Mouse (Mus musculus) erythroblast, embryonic 14.5 days (primary cell): ENCODE data around the gene Wls. TPM values are rescaled to one million over a fixed set of nuclear protein-coding genes. Genes with fewer than 3 reads are reported as not detected.

Source experiments
- H3K27me3 ChIP-seq: 2 replicates; pipeline ENCODE4 v1.6.1; 2012; ENCODE audit warnings: inconsistent platforms; ENCODE audit not compliant: control insufficient read depth
- H3K36me3 ChIP-seq: 2 replicates; pipeline ENCODE4 v1.6.1; 2012; ENCODE audit warnings: mild to moderate bottlenecking, inconsistent platforms; ENCODE audit not compliant: control insufficient read depth
- H3K4me1 ChIP-seq: 2 replicates; pipeline ENCODE4 v1.6.1; 2012; ENCODE audit warnings: inconsistent platforms; ENCODE audit not compliant: control insufficient read depth
- H3K4me3 ChIP-seq: replicated peaks from 2 replicates; pipeline ENCODE3; 2012; ENCODE audit warnings: moderate library complexity, mild to moderate bottlenecking, inconsistent platforms
- H3K9me3 ChIP-seq: 2 replicates; pipeline ENCODE4 v1.6.1; 2012; ENCODE audit warnings: low read length, inconsistent platforms, mixed read lengths; ENCODE audit not compliant: control insufficient read depth
- GATA1 ChIP-seq: IDR thresholded peaks from 2 replicates; pipeline ENCODE4 v1.6.1; 2012; ENCODE audit warnings: low read length, inconsistent platforms, mixed read lengths
- TAL1 ChIP-seq: IDR thresholded peaks from 3 replicates; pipeline ENCODE4 v1.6.1; 2012; ENCODE audit warnings: low read length, inconsistent platforms, mixed read lengths
- polyA plus RNA-seq: library from polyadenylated mRNA; stranded (reverse); fragments of >175 nt; gene quantifications from 2 replicates; pipeline ENCODE4 v1.2.3, GENCODE M21; 2012

Gene Wls
- 0.01 and 0.02 TPM in 2 replicates for polyA plus RNA-seq

DNA sequence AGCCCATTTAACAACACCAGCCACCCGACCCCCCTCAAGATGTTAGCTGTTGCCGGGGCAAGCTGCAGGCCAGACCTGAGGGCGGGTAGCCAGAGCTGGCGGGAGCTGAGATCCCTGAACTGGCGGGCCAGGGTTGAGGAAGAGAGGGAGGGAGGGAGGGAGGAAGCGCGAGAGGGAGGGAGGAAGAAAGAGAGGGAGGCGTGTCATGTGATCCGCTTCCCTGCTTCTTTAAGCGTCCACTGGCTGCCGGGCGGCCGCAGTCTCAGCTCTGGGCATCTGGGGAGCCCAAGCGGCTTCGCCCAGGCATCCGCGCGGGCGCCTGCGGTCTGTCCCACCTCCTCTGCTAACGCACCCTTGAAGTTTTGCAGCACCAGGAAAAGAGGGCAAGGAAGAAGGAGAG is at the start of gene Wls:
Gene Wls (plus strand): TSS at position 192 of the 400 bp plus-strand sequence.
- peak within 1 kb of the TSS; percentile 59 for H3K4me3 ChIP-seq

GRCm38 (mm10) chr3:159789781-159790180 is 49.7 kb upstream of the Wls start:
- no peaks in the 10 kb centered on the region for H3K9me3 ChIP-seq
- no peaks in the 10 kb centered on the region for H3K36me3 ChIP-seq
- H3K4me1 ChIP-seq = no peaks in the 10 kb centered on the region
- no peaks in the 10 kb centered on the region for H3K27me3 ChIP-seq
- no peak for TF ChIP-seq GATA1
- no peak for TF ChIP-seq TAL1
- H3K4me3 ChIP-seq = no peak overlapping the region

More for the DNA sequence above, at the start of gene Wls:
- Histone ChIP-seq H3K27me3 (peaks cover 24% of the 10 kb centered on the region), H3K4me1 (peaks cover 11% of the 10 kb centered on the region), H3K9me3 (no peaks in the 10 kb centered on the region), H3K36me3 (no peaks in the 10 kb centered on the region)
- TF ChIP-seq TAL1 (no peak), GATA1 (no peak)

DNA sequence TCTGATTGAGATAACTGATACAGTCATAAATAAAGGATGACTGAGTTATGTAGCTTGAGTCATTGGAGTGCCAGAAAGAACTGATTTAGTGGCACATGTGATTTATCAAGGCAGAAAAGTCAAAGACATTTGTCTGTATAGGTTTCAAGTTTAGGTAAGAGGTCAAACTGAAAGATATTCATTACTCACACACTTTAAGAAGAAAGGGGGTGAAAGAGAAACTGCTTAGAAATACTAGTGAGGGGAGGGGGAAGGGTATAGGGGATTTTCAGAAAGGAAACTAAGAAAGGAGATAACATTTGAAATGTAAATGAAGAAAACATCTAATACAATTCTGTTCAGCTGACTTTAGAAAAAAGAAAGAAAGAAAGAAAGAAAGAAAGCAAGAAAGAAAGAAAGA is 7.9 kb upstream of the Wls start:
- Histone ChIP-seq H3K4me3 (no peak overlapping the region), H3K36me3 (no peaks in the 10 kb centered on the region), H3K27me3 (no peaks in the 10 kb centered on the region), H3K4me1 (no peaks in the 10 kb centered on the region), H3K9me3 (no peaks in the 10 kb centered on the region)
- no peak for TF ChIP-seq TAL1
- TF ChIP-seq GATA1 = no peak

- Histone ChIP-seq H3K4me3 (peak overlapping the region; percentile 59), H3K9me3 (no peaks in the 10 kb centered on the region), H3K4me1 (peaks cover 11% of the 10 kb centered on the region), H3K27me3 (peaks cover 24% of the 10 kb centered on the region), H3K36me3 (no peaks in the 10 kb centered on the region)
- TF ChIP-seq GATA1 = no peak
- TF ChIP-seq TAL1 = no peak
These were observed 737 bp downstream of the Wls start for GRCm38 (mm10) chr3:159840002-159840816.

DNA sequence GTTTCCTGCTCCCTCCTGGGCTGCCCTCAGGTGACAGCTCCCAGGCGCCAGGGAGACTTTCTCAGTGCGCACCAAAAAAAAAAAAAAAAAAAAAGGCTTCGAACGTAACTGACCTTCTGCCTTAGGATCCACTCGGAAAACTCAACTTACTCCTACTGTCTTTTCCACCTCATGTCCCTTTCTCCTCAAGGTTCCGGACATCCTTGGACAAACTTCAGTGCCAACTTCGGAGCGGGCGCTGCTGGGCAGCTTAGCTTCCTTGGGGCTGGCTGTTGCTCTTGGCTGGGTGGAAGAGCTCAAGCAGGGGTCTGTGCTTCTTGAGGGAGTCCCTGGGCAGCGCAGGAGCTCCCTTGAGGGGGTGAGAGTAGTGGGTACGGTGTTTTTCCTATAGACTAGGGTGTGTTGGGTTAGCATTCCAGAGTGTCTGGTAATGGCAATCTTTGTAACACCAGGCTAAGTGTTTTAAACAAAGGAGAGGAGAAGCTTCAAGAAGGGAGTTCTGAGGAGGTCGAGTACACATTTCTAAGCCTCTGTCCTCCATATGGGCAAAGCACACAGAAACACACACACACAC is 1.4 kb downstream of the Wls start:
- Histone ChIP-seq H3K36me3 (no peaks in the 10 kb centered on the region), H3K4me1 (peaks cover 11% of the 10 kb centered on the region), H3K9me3 (no peaks in the 10 kb centered on the region), H3K4me3 (peak overlapping the region; percentile 59), H3K27me3 (peaks cover 24% of the 10 kb centered on the region)
- TF ChIP-seq GATA1 (no peak), TAL1 (no peak)

- Histone ChIP-seq H3K36me3 (no peaks in the 10 kb centered on the region), H3K4me1 (peaks cover 11% of the 10 kb centered on the region), H3K4me3 (no peak overlapping the region), H3K27me3 (peaks cover 24% of the 10 kb centered on the region), H3K9me3 (no peaks in the 10 kb centered on the region)
- TF ChIP-seq TAL1 = no peak
- no peak for TF ChIP-seq GATA1
These were observed 2.0 kb downstream of the Wls start for GRCm38 (mm10) chr3:159841458-159841857.

DNA sequence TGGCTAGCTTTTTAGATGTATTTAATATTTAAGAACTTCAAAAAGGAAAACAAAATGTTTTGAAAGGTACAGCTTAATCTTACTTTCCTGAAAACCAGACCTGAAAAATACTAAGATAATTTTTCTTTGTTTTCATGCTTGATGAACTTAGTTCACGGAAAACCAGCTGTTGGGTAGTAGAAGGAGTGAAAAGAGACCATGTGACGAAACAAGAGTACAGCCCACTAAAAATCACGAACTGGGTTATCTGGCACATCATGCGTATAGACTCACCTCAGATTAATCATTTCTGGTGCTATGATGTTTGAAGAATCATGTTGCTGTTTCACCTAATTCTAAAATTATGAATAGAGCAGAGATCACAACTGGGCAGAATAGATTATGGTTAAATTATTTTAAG is 3.7 kb downstream of the Wls start:
- Histone ChIP-seq H3K9me3 (no peaks in the 10 kb centered on the region), H3K36me3 (no peaks in the 10 kb centered on the region), H3K4me1 (peaks cover 11% of the 10 kb centered on the region), H3K27me3 (peaks cover 24% of the 10 kb centered on the region), H3K4me3 (no peak overlapping the region)
- TF ChIP-seq GATA1 (no peak), TAL1 (no peak)

- no peaks in the 10 kb centered on the region for H3K36me3 ChIP-seq
- no peaks in the 10 kb centered on the region for H3K9me3 ChIP-seq
- no peaks in the 10 kb centered on the region for H3K27me3 ChIP-seq
- H3K4me3 ChIP-seq = no peak overlapping the region
- no peak for TF ChIP-seq TAL1
- TF ChIP-seq GATA1 = no peak
- no peaks in the 10 kb centered on the region for H3K4me1 ChIP-seq
These were observed 8.0 kb downstream of the Wls start for GRCm38 (mm10) chr3:159847410-159848016.

GRCm38 (mm10) chr3:159848156-159848555 is 8.7 kb downstream of the Wls start:
- H3K9me3 ChIP-seq = no peaks in the 10 kb centered on the region
- TF ChIP-seq TAL1 (no peak), GATA1 (no peak)
- no peaks in the 10 kb centered on the region for H3K36me3 ChIP-seq
- H3K4me3 ChIP-seq = no peak overlapping the region
- H3K27me3 ChIP-seq = no peaks in the 10 kb centered on the region
- H3K4me1 ChIP-seq = no peaks in the 10 kb centered on the region
